Mouse (Mus musculus) urinary bladder, postnatal 4 days (tissue): ENCODE data around the gene Nhlh2.

Experiments used
- DNase-seq, 2 experiments: peaks; one replicate each; pipeline ENCODE4 v3.0.0; 2021 to 2022; ENCODE audit warnings: low spot score in 2 of 2

Nhlh2 gene

GRCm38 (mm10) chr3:102009926-102010381, at the start of gene Nhlh2:
Gene Nhlh2, plus strand, starts transcription at chr3:102010076.
- DNase-seq: no peak

GRCm38 (mm10) chr3:101961146-101961835, 48.6 kb upstream of the Nhlh2 start:
- no peak for DNase-seq

- no peak for DNase-seq
These were observed 46.4 kb upstream of the Nhlh2 start for GRCm38 (mm10) chr3:101963501-101963900.

GRCm38 (mm10) chr3:101964352-101964751, 45.5 kb upstream of the Nhlh2 start:
- DNase-seq: no peak

- no peak for DNase-seq
These were observed 42.9 kb upstream of the Nhlh2 start for GRCm38 (mm10) chr3:101966825-101967558.

GRCm38 (mm10) chr3:101975337-101975736, 34.5 kb upstream of the Nhlh2 start:
- no peak for DNase-seq

GRCm38 (mm10) chr3:101978299-101978994, 31.4 kb upstream of the Nhlh2 start:
- no peak for DNase-seq

- no peak for DNase-seq
These were observed 26.0 kb upstream of the Nhlh2 start for GRCm38 (mm10) chr3:101983917-101984316.

GRCm38 (mm10) chr3:101985634-101986033, 24.2 kb upstream of the Nhlh2 start:
- no peak for DNase-seq

- no peak for DNase-seq
These were observed 19.7 kb upstream of the Nhlh2 start for GRCm38 (mm10) chr3:101990136-101990535.

- no peak for DNase-seq
These were observed 18.8 kb upstream of the Nhlh2 start for GRCm38 (mm10) chr3:101990995-101991516.

GRCm38 (mm10) chr3:101997851-101998250, 12.0 kb upstream of the Nhlh2 start:
- DNase-seq: no peak

GRCm38 (mm10) chr3:102010681-102011317, 923 bp downstream of the Nhlh2 start:
- DNase-seq: no peak

- DNase-seq: no peak
These were observed 1.6 kb downstream of the Nhlh2 start for GRCm38 (mm10) chr3:102011318-102012075.

GRCm38 (mm10) chr3:102012076-102012610, 2.3 kb downstream of the Nhlh2 start:
- no peak for DNase-seq

GRCm38 (mm10) chr3:102012611-102013211, 2.8 kb downstream of the Nhlh2 start:
- no peak for DNase-seq

- DNase-seq: no peak
These were observed 10.7 kb downstream of the Nhlh2 start for GRCm38 (mm10) chr3:102020604-102021003.

- DNase-seq: no peak
These were observed 12.8 kb downstream of the Nhlh2 start for GRCm38 (mm10) chr3:102022721-102023120.

- DNase-seq: no peak
These were observed 13.5 kb downstream of the Nhlh2 start for GRCm38 (mm10) chr3:102023337-102023736.

GRCm38 (mm10) chr3:102023829-102024228, 14.0 kb downstream of the Nhlh2 start:
- DNase-seq: no peak
